Mouse (Mus musculus): ENCODE data around the gene Rgl1. TPM values are rescaled to one million over a fixed set of nuclear protein-coding genes. Genes with fewer than 3 reads are reported as not detected.

The Rgl1 gene
- total and polyA plus RNA-seq, 2 experiments from 2014 or later: 22.5 to 27.8 TPM

- H3K27ac ChIP-seq (ENCODE audit: low read depth, low read length): no peak overlapping the region
- H3K4me1 ChIP-seq (ENCODE audit: insufficient read depth): no peaks in the 10 kb centered on the region
- 57% methylated on average over 11 of the region's 11 CpGs for WGBS
- H3K4me3 ChIP-seq (ENCODE audit: low read depth, low read length): no peak overlapping the region
- no peak for TF ChIP-seq CTCF (IDR thresholded peaks at IDR 0.05; ENCODE audit: low read depth)
- H3K36me3 ChIP-seq (ENCODE audit: insufficient read depth): no peaks in the 10 kb centered on the region
- no peak overlapping the region for H3K4me2 ChIP-seq (ENCODE audit: low read depth)
- DNase-seq (no peak), ATAC-seq (no peak)
- no peaks in the 10 kb centered on the region for H3K27me3 ChIP-seq (ENCODE audit: insufficient read depth, low read length)
- no peak overlapping the region for H3K9ac ChIP-seq
- H3K9me3 ChIP-seq (ENCODE audit: low read length): no peaks in the 10 kb centered on the region
These were observed 268.6 kb downstream of the Rgl1 start for GRCm38 (mm10) chr1:152497581-152497980.

- no peaks in the 10 kb centered on the region for H3K36me3 ChIP-seq (ENCODE audit: insufficient read depth)
- H3K27me3 ChIP-seq (ENCODE audit: insufficient read depth, low read length): no peaks in the 10 kb centered on the region
- no peak overlapping the region for H3K4me3 ChIP-seq (ENCODE audit: low read depth, low read length)
- H3K9me3 ChIP-seq (ENCODE audit: low read length): no peaks in the 10 kb centered on the region
- H3K4me1 ChIP-seq (ENCODE audit: insufficient read depth): no peaks in the 10 kb centered on the region
- no peak overlapping the region for H3K9ac ChIP-seq
- no peak for TF ChIP-seq CTCF (IDR thresholded peaks at IDR 0.05; ENCODE audit: low read depth)
- DNase-seq (no peak), ATAC-seq (no peak)
- H3K4me2 ChIP-seq (ENCODE audit: low read depth): no peak overlapping the region
- no peak overlapping the region for H3K27ac ChIP-seq (ENCODE audit: low read depth, low read length)
- 57% methylated on average over 2 of the region's 2 CpGs for WGBS
These were observed 269.3 kb downstream of the Rgl1 start for GRCm38 (mm10) chr1:152496831-152497230.

- Histone ChIP-seq H3K36me3 (ENCODE audit: insufficient read depth) (no peaks in the 10 kb centered on the region), H3K4me3 (ENCODE audit: low read depth, low read length) (no peak overlapping the region), H3K9me3 (ENCODE audit: low read length) (no peaks in the 10 kb centered on the region), H3K9ac (no peak overlapping the region), H3K27me3 (ENCODE audit: insufficient read depth, low read length) (no peaks in the 10 kb centered on the region), H3K4me1 (ENCODE audit: insufficient read depth) (no peaks in the 10 kb centered on the region), H3K4me2 (ENCODE audit: low read depth) (no peak overlapping the region), H3K27ac (ENCODE audit: low read depth, low read length) (no peak overlapping the region)
- no peak for TF ChIP-seq CTCF (IDR thresholded peaks at IDR 0.05; ENCODE audit: low read depth)
- no peak for ATAC-seq
- WGBS: 95% methylated on average over 1 of the region's 1 CpGs
- DNase-seq: no peak
These were observed 273.9 kb downstream of the Rgl1 start for GRCm38 (mm10) chr1:152492258-152492657.

GRCm38 (mm10) chr1:152490842-152491241, 275.3 kb downstream of the Rgl1 start:
- Histone ChIP-seq H3K4me1 (ENCODE audit: insufficient read depth) (no peaks in the 10 kb centered on the region), H3K4me2 (ENCODE audit: low read depth) (no peak overlapping the region), H3K9ac (no peak overlapping the region), H3K27ac (ENCODE audit: low read depth, low read length) (no peak overlapping the region), H3K36me3 (ENCODE audit: insufficient read depth) (no peaks in the 10 kb centered on the region), H3K27me3 (ENCODE audit: insufficient read depth, low read length) (no peaks in the 10 kb centered on the region), H3K9me3 (ENCODE audit: low read length) (no peaks in the 10 kb centered on the region), H3K4me3 (ENCODE audit: low read depth, low read length) (no peak overlapping the region)
- WGBS: 89% methylated on average over 1 of the region's 1 CpGs
- DNase-seq: no peak
- TF ChIP-seq CTCF (IDR thresholded peaks at IDR 0.05; ENCODE audit: low read depth): no peak
- ATAC-seq: no peak

DNA sequence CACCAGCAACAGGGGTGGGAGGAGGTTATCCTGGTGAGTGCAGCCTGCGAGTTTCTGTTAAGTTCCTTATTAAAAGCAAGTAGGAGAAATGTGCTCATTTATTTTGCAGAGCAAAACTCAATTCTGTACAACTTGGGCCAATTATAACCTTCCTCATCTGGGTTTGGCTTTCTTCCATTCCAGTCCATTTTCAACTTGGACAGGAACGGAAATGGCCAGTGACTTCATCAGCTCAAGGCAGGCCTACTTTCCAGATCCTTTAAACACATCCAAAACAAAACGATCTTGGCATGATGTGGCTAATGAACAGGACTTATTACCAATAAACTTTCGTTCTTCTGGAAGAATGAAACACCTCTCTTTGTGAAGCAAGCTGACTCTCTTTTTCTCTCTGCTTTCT, 290.0 kb downstream of the Rgl1 start:
- no peaks in the 10 kb centered on the region for H3K9me3 ChIP-seq (ENCODE audit: low read length)
- H3K27me3 ChIP-seq (ENCODE audit: insufficient read depth, low read length): no peaks in the 10 kb centered on the region
- no peak overlapping the region for H3K27ac ChIP-seq (ENCODE audit: low read depth, low read length)
- ATAC-seq (no peak), DNase-seq (no peak)
- no peak for TF ChIP-seq CTCF (IDR thresholded peaks at IDR 0.05; ENCODE audit: low read depth)
- H3K9ac ChIP-seq: no peak overlapping the region
- H3K4me2 ChIP-seq (ENCODE audit: low read depth): no peak overlapping the region
- no peaks in the 10 kb centered on the region for H3K4me1 ChIP-seq (ENCODE audit: insufficient read depth)
- 63% methylated on average over 4 of the region's 4 CpGs for WGBS
- H3K36me3 ChIP-seq (ENCODE audit: insufficient read depth): no peaks in the 10 kb centered on the region
- no peak overlapping the region for H3K4me3 ChIP-seq (ENCODE audit: low read depth, low read length)

DNA sequence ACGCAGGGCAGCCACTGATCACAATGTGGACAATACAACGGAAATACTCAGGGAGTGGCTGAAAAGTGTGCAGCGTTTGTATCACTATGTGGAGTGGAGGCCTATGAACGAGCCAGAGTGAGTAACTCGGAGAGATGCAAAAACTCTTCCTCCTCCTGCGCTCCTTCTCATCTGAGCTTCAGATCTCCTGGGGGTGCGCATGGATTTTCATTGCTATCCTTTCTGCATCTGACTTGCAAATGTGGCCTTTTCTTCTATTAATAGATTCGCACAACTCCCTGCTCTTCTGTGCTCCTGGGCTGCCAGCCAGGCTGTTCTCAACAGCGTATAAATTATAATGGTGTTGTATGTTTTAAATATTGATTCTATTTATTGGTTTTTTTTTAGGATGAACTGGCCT, 297.7 kb downstream of the Rgl1 start:
- Histone ChIP-seq H3K9ac (no peak overlapping the region), H3K4me3 (ENCODE audit: low read depth, low read length) (no peak overlapping the region), H3K36me3 (ENCODE audit: insufficient read depth) (no peaks in the 10 kb centered on the region), H3K27me3 (ENCODE audit: insufficient read depth, low read length) (no peaks in the 10 kb centered on the region), H3K9me3 (ENCODE audit: low read length) (no peaks in the 10 kb centered on the region), H3K4me1 (ENCODE audit: insufficient read depth) (peaks cover 6% of the 10 kb centered on the region; the same call in 1 of the 2 replicates), H3K27ac (ENCODE audit: low read depth, low read length) (peak overlapping the region; percentile 31; the same call in 1 of the 2 replicates), H3K4me2 (ENCODE audit: low read depth) (peak overlapping the region; percentile 8; the same call in 1 of the 2 replicates)
- peak; percentile 67 for DNase-seq
- 19% methylated on average over 9 of the region's 9 CpGs for WGBS
- TF ChIP-seq CTCF (IDR thresholded peaks at IDR 0.05; ENCODE audit: low read depth): no peak
- peak; percentile 86 for ATAC-seq

Other genes starting within 250 kb of the Rgl1 start
- gene Apobec4, start 15.8 kb downstream of the Rgl1 start, total RNA-seq (2014; rRNA removed): 0.15 and 0.48 TPM in 2 replicates
- gene Apobec4, start 15.8 kb downstream of the Rgl1 start, polyA plus RNA-seq (2015; fragmentation: Nextera tagmentation; extraction: Ambion mirVana): 0.09 and 0.19 TPM in 2 replicates
- gene Arpc5, start 191 bp upstream of the Rgl1 start, total RNA-seq (2014; rRNA removed): 301 and 341 TPM in 2 replicates
- gene Arpc5, start 191 bp upstream of the Rgl1 start, polyA plus RNA-seq (2015; fragmentation: Nextera tagmentation; extraction: Ambion mirVana): 537 and 561 TPM in 2 replicates
- gene Ncf2, start 33.8 kb upstream of the Rgl1 start, total RNA-seq (2014; rRNA removed): 2.3 and 4.1 TPM in 2 replicates
- 1.9 and 2.0 TPM in 2 replicates for gene Ncf2, start 33.8 kb upstream of the Rgl1 start, polyA plus RNA-seq (2015; fragmentation: Nextera tagmentation; extraction: Ambion mirVana)
- 46.9 and 67.7 TPM in 2 replicates for gene Smg7, start 136.3 kb upstream of the Rgl1 start, total RNA-seq (2014; rRNA removed)
- gene Smg7, start 136.3 kb upstream of the Rgl1 start, polyA plus RNA-seq (2015; fragmentation: Nextera tagmentation; extraction: Ambion mirVana): 19.0 and 26.1 TPM in 2 replicates
- gene Nmnat2, start 188.6 kb upstream of the Rgl1 start, total RNA-seq (2014; rRNA removed): 129 and 142 TPM in 2 replicates
- gene Nmnat2, start 188.6 kb upstream of the Rgl1 start, polyA plus RNA-seq (2015; fragmentation: Nextera tagmentation; extraction: Ambion mirVana): 62.0 and 81.8 TPM in 2 replicates

All from forebrain, postnatal 0 days (tissue).